Mouse (Mus musculus): Measurements from ENCODE around the gene Epb41l1. TPM values are rescaled to one million over a fixed set of nuclear protein-coding genes. Genes with fewer than 3 reads are reported as not detected.
A peak's percentile ranks its signal among the peaks of the same experiment; 100 is the strongest.

Epb41l1 gene
- polyA plus RNA-seq, 1 experiment = 4.0 TPM

DNA sequence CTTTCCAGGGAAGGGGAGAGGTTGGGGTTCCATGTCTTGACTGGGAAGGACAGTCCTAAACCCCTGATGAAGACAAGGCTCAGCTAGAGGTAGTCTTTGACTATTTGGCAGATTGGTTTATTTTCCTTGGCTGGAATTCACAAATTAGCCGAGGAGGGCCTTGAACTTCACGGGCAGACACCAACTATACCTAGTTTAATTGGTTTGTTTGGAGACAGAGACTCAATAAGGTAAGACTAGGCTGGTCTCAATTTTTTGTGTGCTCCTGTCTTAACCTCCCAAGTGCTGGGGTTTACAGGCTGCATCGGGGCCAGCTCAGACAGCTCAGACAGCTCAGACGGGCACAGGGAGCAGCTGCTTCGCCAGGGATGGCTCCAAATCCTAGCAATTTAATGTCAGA is 159.8 kb downstream of the Epb41l1 start:
- H3K4me1 ChIP-seq (ENCODE audit: control insufficient read depth, insufficient read depth, low read length) = no peaks in the 10 kb centered on the region; the same call in 1 of the 2 replicates
- no peak for TF ChIP-seq POLR2A (IDR thresholded peaks at IDR 0.05; ENCODE audit: control insufficient read depth, low read depth, low read length)
- TF ChIP-seq CTCF (IDR thresholded peaks at IDR 0.05; ENCODE audit: control insufficient read depth, insufficient read depth, insufficient replicate concordance, low read depth, low read length) = no peak
- H3K27ac ChIP-seq (ENCODE audit: control insufficient read depth, insufficient read depth, low read depth, low read length) = no peak overlapping the region
- no peaks in the 10 kb centered on the region for H3K36me3 ChIP-seq (ENCODE audit: control insufficient read depth, insufficient read depth, low read length)
- no peak overlapping the region for H3K4me3 ChIP-seq (ENCODE audit: control insufficient read depth, low read depth, low read length)
- no peaks in the 10 kb centered on the region for H3K27me3 ChIP-seq (ENCODE audit: control insufficient read depth, insufficient read depth, low read length)

- Histone ChIP-seq H3K27ac (ENCODE audit: control insufficient read depth, insufficient read depth, low read depth, low read length) (no peak overlapping the region), H3K36me3 (ENCODE audit: control insufficient read depth, insufficient read depth, low read length) (no peaks in the 10 kb centered on the region), H3K4me1 (ENCODE audit: control insufficient read depth, insufficient read depth, low read length) (no peaks in the 10 kb centered on the region; the same call in 1 of the 2 replicates), H3K27me3 (ENCODE audit: control insufficient read depth, insufficient read depth, low read length) (no peaks in the 10 kb centered on the region), H3K4me3 (ENCODE audit: control insufficient read depth, low read depth, low read length) (no peak overlapping the region)
- TF ChIP-seq POLR2A (IDR thresholded peaks at IDR 0.05; ENCODE audit: control insufficient read depth, low read depth, low read length) = no peak
- TF ChIP-seq CTCF (IDR thresholded peaks at IDR 0.05; ENCODE audit: control insufficient read depth, insufficient read depth, insufficient replicate concordance, low read depth, low read length) = no peak
These were observed 160.5 kb downstream of the Epb41l1 start for GRCm38 (mm10) chr2:156581244-156581643.

DNA sequence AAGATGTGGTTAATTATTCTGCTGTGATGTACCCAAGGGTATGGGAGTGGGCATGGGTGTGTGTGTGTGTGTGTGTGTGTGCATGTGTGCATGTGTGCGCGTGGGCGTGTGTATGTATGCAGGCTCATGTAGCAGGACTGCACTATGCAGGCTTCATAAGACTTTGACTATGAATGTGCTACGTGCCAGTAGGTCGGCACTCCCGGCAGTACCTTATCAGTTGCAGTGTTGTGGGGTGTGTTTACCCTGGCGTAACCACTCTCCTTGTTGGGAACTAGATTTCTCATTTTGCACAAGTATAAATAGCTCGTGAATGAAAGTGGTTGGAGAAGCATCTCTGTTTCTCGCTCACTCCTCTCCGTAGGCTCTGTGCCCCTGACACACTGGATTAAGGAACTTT is 162.2 kb downstream of the Epb41l1 start:
- TF ChIP-seq POLR2A (IDR thresholded peaks at IDR 0.05; ENCODE audit: control insufficient read depth, low read depth, low read length) (no peak), CTCF (IDR thresholded peaks at IDR 0.05; ENCODE audit: control insufficient read depth, insufficient read depth, insufficient replicate concordance, low read depth, low read length) (no peak)

GRCm38 (mm10) chr2:156584154-156584796 is 163.6 kb downstream of the Epb41l1 start:
- no peak overlapping the region for H3K27ac ChIP-seq (ENCODE audit: control insufficient read depth, insufficient read depth, low read depth, low read length)
- H3K4me3 ChIP-seq (ENCODE audit: control insufficient read depth, low read depth, low read length) = no peak overlapping the region
- H3K27me3 ChIP-seq (ENCODE audit: control insufficient read depth, insufficient read depth, low read length) = no peaks in the 10 kb centered on the region
- TF ChIP-seq POLR2A (IDR thresholded peaks at IDR 0.05; ENCODE audit: control insufficient read depth, low read depth, low read length) = no peak
- peak; percentile 23; the same call in 1 of the 2 replicates for TF ChIP-seq CTCF (IDR thresholded peaks at IDR 0.05; ENCODE audit: control insufficient read depth, insufficient read depth, insufficient replicate concordance, low read depth, low read length)
- no peaks in the 10 kb centered on the region for H3K36me3 ChIP-seq (ENCODE audit: control insufficient read depth, insufficient read depth, low read length)
- no peaks in the 10 kb centered on the region; the same call in 1 of the 2 replicates for H3K4me1 ChIP-seq (ENCODE audit: control insufficient read depth, insufficient read depth, low read length)

More for the DNA sequence above, 162.2 kb downstream of the Epb41l1 start:
- Histone ChIP-seq H3K27me3 (ENCODE audit: control insufficient read depth, insufficient read depth, low read length) (no peaks in the 10 kb centered on the region), H3K4me1 (ENCODE audit: control insufficient read depth, insufficient read depth, low read length) (no peaks in the 10 kb centered on the region; the same call in 1 of the 2 replicates), H3K27ac (ENCODE audit: control insufficient read depth, insufficient read depth, low read depth, low read length) (no peak overlapping the region), H3K36me3 (ENCODE audit: control insufficient read depth, insufficient read depth, low read length) (no peaks in the 10 kb centered on the region), H3K4me3 (ENCODE audit: control insufficient read depth, low read depth, low read length) (no peak overlapping the region)

- Histone ChIP-seq H3K27me3 (ENCODE audit: control insufficient read depth, insufficient read depth, low read length) (no peaks in the 10 kb centered on the region), H3K4me3 (ENCODE audit: control insufficient read depth, low read depth, low read length) (no peak overlapping the region), H3K27ac (ENCODE audit: control insufficient read depth, insufficient read depth, low read depth, low read length) (no peak overlapping the region), H3K4me1 (ENCODE audit: control insufficient read depth, insufficient read depth, low read length) (no peaks in the 10 kb centered on the region; the same call in 1 of the 2 replicates), H3K36me3 (ENCODE audit: control insufficient read depth, insufficient read depth, low read length) (no peaks in the 10 kb centered on the region)
- no peak for TF ChIP-seq CTCF (IDR thresholded peaks at IDR 0.05; ENCODE audit: control insufficient read depth, insufficient read depth, insufficient replicate concordance, low read depth, low read length)
- TF ChIP-seq POLR2A (IDR thresholded peaks at IDR 0.05; ENCODE audit: control insufficient read depth, low read depth, low read length) = no peak
These were observed 164.2 kb downstream of the Epb41l1 start for GRCm38 (mm10) chr2:156584797-156585471.

- no peak for TF ChIP-seq POLR2A (IDR thresholded peaks at IDR 0.05; ENCODE audit: control insufficient read depth, low read depth, low read length)
- TF ChIP-seq CTCF (IDR thresholded peaks at IDR 0.05; ENCODE audit: control insufficient read depth, insufficient read depth, insufficient replicate concordance, low read depth, low read length) = no peak
- Histone ChIP-seq H3K36me3 (ENCODE audit: control insufficient read depth, insufficient read depth, low read length) (no peaks in the 10 kb centered on the region), H3K27ac (ENCODE audit: control insufficient read depth, insufficient read depth, low read depth, low read length) (no peak overlapping the region), H3K4me3 (ENCODE audit: control insufficient read depth, low read depth, low read length) (no peak overlapping the region), H3K4me1 (ENCODE audit: control insufficient read depth, insufficient read depth, low read length) (no peaks in the 10 kb centered on the region; the same call in 1 of the 2 replicates), H3K27me3 (ENCODE audit: control insufficient read depth, insufficient read depth, low read length) (no peaks in the 10 kb centered on the region)
These were observed 168.8 kb downstream of the Epb41l1 start for GRCm38 (mm10) chr2:156589481-156589880.

Other genes with a start within 250 kb of the Epb41l1 start
- 19.3 and 27.9 TPM in 2 replicates for gene Rbm39, start 240.7 kb upstream of the Epb41l1 start, polyA plus RNA-seq (2012; rRNA removed)
- 11.2 and 12.0 TPM in 2 replicates for gene Phf20, start 224.4 kb upstream of the Epb41l1 start, polyA plus RNA-seq (2012; rRNA removed)
- gene Cnbd2, start 108.6 kb upstream of the Epb41l1 start, polyA plus RNA-seq (2012; rRNA removed) = 94.5 and 95.7 TPM in 2 replicates
- 212 and 340 TPM in 2 replicates for gene Scand1, start 108.2 kb upstream of the Epb41l1 start, polyA plus RNA-seq (2012; rRNA removed)
- gene Aar2, start 126.7 kb downstream of the Epb41l1 start, polyA plus RNA-seq (2012; rRNA removed) = 13.8 and 16.2 TPM in 2 replicates
- gene Dlgap4, start 192.8 kb downstream of the Epb41l1 start, polyA plus RNA-seq (2012; rRNA removed) = 175 and 196 TPM in 2 replicates